Mouse (Mus musculus) cerebellum, postnatal 4 days (tissue): ENCODE measurements around the gene Ak3.
"Not testable (repeated sequence)": the region's sequence is repeated elsewhere in the genome, so short reads cannot be mapped to it uniquely, and the experiment has no call there.

Experiments
- DNase-seq, 2 experiments: peaks; one replicate each; pipeline ENCODE4 v3.0.0; 2022; ENCODE audit warnings: low spot score in 2 of 2, mixed read lengths in 1 of 2

The Ak3 gene

DNA sequence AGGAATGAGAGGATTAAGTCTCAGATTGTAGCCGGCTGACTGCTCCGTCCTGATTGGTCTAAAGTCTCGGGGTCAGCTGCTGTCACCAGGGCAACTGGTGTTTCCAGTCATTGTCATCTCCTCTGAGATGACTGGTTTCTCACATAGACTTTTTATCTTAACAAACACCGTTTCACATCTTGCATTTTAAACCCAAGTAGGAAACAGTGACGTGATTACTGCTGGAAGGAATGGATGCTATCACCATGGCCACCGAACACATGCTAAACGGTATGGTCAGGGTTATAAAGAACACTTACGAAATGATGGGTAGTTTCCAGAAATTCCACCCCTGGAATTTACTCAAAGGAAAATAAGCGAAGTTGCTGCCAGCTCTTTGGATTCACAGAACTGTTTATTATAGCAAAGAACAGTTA is 3.4 kb downstream of the Ak3 start:
- no peak for DNase-seq

DNA sequence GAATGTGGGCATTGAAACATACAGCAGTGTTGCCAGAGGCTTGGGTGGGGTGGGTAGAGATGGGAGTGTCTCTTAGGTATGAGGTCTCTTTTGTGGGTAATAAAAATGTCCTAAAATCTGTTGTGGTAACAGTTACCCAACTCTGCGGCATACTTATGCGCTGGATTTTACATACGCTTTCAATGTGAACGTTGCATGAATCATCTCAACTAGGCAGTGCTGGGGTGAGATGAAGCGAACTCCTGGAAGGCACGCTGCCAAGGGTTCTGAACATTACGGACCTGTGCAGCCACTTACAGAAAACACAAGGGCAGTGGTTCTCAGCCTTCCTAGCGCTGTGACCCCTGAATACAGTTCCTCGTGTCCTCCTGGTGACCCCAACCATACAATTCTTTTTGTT is 5.1 kb downstream of the Ak3 start:
- no peak for DNase-seq

DNA sequence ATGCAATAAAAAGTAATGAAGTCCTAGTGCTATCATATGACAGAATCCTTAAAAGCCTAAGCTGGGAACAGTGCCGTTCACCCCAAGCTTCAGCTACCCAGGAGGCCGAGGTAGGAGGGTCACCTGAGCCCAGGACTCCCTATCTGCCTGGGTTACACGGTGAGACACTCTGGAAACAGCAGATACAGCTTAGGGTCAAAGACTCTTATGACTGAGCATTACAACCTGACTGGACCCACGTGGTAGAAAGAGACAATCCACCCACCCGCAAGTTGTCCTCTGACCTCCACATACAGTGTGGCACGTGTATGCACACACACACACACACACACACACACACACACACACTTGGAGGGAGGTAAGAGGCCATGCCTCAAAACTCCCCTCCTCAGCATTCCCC is 5.6 kb downstream of the Ak3 start:
- no peak for DNase-seq

DNA sequence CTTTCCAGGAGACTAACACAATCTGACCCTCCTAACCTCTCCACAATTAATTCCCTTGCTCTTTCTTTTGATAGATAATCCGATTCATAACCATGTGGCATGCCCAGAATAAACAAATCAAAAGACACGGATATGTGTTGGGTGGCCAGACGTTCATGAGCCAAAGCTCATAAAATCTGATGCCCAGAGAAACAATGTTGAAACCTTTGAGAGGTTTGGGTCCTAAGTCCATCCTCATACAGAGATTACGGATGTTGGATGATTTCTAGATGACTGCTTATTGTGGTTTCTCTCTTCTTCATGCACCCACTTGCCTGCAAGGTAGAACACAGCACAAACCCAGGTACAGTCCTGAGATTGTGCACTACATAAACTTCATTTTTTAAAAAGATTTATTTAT is 7.6 kb downstream of the Ak3 start:
- no peak for DNase-seq

DNA sequence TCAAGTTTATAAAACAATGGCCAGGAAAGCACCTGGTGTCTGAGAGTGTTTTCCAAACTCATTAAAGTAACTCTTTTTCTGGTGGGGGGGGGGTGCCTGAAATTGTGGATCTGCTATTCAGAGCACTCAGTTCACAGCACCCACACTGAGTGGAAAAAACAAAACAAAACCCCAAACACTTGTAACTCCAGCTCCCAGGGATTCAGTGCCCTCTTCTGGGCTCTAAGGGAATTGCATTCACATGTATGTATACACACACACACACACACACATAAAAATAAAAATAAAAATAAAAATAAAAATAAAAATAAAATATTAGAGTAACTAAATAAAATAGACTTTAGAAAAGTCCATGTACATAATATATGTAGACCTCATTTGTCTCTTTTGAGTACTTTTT is 8.4 kb downstream of the Ak3 start:
- DNase-seq, result no peak

DNA sequence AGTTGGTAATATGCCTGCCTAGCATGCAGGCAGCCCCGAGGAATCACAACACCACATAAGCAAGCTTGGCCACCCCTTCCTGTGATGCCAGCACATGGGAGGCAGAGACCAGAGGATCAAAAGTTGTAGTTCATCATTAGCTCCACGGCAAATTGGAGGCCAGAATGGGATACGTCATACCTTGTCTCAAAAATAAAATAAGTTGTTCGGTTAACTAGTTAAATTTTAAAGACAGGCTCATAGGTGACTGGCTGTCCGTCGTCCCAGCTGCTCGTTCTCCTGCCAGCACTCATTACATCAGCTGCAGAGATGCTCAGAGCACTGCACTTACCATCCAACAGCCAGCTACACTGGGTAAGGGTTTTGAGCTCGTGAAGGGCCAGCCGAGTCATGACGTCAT is 10.2 kb downstream of the Ak3 start:
- DNase-seq, result no peak

DNA sequence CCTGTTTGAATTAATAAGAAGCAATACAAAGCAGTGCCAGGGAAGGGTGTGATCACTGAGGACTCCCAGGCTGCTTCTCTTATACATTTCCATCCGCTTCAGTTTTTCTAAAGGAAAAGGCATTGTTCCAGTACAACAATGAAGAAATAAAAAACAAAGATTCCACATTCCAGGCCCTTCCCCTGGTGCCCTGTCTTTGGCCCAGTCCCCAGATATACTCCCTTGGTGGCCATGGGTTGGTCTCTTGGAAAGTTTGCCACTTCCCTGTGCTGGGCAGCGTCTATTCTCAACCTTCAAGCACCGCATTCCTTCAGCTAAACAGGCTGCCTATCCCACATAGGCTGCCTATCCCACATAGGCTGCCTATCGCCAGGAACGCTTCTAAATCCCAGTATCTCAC is 10.7 kb downstream of the Ak3 start:
- DNase-seq, result no peak

DNA sequence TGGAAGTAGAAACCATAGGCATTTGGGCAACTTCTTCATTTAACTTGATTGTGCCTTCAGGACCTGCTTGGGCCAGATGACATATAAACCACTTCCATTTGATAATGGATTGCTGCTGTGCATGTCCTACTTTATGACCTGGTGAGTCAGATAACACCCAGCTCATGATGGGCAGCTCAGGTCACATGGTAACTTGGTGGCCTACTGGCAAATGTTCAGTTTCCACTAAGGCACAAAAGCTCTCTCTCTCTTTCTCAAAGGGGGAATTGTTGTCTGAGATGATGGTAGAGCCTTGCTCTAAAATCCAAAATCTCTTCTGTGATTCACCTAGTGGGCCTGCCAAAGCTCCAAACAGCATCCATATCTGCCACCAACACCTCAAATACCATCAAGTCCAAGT is 15.1 kb downstream of the Ak3 start:
- no peak for DNase-seq

DNA sequence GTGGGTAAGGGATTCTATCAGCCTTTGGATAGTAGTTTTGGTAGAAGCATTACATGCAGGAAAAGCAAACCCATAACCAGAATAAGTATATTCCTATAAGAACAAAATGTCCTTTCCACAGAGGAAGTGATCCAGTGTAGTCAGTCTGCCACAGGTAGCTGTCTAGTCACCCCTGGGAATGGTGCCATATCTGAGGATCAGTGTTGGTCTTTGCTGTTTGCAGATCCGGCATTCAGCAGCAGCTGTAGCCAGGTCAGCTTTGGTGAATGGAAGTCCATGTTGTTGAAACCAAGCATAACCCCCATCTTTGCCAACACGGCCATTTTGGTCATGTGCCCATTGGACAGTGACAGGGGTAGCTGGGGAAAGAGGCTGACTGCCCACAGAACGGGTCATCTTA is 16.0 kb downstream of the Ak3 start:
- DNase-seq, result no peak

DNA sequence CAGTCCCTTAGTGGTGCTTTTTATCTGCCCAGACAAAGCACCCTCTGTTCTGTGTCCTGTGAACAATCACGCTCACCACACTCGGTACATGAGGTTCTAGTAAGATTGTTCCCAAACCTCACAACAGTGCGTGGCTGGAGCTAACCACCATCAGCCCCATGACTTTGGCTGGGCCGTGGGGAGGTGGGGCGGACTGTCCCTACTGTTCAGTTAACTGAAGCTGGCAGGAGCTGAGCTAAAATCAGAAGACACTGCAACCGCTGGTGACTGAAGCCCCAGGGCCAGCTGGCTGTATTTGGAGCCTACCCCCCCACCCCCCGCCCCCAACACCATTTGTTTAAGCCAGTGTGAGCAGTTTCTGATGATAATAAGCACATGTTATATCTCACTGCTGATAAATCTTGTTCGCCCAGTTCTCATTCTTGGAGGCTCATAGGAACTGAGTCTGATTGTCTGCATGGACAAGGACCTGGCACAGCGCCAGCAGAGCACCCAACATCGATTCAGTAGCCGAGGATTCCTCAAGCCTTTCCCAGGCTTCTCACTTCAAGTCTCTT is 23.3 kb downstream of the Ak3 start:
- DNase-seq, result peak in 1 of 2 experiments; percentile 32

DNA sequence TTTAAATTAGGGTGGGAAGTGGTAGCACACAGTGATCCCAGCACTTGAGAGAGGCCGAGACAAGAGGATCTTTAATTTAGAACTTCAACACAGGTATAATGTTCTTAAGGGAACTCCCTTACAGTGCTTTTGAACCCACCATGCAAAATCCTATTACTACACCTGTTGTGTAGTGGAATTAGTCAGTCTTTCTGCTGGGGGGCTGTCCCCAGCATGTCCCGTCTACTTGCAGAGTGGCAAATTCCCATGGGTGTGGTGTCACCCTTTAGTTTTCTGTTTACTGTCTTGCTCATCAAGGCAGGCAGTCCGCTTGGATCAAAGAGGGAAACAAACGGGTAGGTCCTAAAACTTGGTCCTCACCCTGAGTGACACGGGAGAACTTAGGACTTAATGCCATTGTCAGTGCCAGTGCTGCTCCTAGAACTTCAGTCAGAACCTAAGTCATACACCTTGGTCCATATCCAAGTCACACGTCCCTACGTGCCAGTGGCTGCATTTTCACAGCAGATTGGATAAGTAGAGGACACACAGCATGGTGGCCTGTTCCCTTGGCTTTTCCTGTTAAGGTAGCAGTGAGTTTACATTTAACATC is 25.9 kb downstream of the Ak3 start:
- no peak for DNase-seq

DNA sequence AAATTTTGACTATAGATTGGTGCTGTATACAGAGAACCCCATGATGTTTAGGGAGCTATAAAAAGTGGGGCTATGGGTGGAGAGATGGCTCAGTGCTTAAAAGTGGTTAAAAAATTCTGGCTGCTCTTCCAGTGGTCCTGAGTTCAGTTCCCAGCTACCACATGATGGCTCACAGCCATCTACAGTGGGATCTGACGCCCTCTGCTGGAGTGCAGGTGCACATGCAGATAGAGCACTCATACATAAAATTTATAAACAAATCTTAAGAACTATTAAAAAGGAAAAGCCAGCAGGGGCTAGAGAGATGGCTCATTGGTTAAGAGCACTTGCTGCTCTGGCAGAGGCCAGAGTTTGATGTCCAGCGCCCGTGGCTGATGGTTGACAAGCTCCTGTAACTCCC is 28.1 kb downstream of the Ak3 start:
- no peak for DNase-seq

DNA sequence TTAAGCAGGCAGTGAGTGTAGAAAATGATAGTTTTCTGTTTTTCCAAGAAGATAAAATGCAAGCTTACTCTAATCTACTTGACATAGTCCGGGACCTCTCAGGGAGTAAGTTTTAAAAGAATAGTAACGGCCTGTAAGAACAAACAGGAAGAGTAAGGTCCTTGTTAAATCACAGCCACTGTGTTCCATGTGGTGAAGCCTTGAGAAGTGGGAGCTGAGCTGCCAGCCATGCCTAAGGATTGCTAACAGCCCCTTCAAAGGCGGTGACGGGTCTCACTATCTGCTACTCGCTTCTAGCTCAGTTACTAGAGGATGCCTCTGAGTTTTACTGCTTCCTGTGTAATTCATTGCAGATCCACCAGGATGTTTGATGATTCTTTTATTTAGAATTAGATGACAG is 31.0 kb downstream of the Ak3 start:
- no peak for DNase-seq

DNA sequence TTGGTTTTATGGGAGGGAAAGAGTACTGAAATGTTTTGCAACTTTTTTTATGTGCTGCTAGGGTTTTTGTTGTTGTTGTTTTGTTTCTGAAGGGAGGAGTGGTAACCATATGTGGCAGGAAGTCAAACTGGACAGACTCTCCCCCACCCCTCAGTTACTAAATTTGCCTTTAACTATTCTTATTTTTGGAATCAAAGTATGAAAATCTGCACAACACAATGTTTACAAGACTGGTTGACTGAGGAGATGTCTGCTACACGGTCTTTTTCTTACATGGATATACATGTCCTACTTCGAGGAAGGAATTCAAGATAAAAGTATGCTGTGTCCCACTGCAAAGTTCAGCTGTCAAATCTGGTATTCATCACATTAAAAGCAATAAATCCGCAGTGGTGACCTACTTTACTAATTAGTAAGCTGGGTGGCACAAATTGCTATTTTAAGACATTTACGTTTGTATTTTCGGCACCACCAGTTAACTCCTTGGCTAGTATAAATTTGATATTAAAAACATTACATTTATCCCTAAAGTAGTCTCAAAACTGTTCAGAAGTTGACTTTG is 31.5 kb downstream of the Ak3 start:
- no peak for DNase-seq

DNA sequence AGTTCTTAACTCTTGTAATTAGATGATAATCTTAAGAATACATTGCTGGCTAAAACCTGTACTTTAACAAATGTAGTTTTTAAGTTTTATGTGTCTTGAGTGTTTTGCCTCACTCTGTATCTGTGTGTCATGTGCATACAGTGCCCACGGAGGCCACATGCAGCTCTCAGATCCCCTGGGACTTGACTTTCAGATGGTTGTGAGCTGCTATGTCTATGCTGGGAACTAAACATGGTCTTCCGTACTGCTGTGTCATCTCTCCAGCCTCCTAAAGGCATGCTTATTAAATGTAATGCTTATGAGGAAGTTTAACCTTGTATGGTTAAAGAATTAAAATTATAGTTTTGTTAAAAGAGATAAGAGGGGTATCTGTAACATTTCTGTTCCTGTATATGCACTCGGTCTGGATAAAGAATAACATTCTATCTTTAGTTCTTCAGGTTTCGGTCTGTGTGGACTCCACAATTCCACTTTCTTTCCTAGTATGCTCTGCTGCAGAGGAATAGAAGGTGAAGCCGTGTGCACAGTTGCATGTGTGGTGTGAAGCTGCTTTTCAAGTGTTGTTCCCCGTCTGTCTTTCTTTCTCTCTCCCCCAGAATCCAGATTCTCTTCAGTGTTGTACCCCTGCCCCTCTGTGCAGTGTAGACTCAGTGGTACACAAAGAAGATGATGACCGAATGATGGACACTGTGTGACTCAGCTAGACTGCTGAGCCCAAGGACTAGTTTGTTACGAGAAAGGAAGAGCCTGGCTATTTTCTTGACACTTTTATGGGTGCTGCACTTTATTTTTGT is 32.2 kb downstream of the Ak3 start:
- no peak for DNase-seq

DNA sequence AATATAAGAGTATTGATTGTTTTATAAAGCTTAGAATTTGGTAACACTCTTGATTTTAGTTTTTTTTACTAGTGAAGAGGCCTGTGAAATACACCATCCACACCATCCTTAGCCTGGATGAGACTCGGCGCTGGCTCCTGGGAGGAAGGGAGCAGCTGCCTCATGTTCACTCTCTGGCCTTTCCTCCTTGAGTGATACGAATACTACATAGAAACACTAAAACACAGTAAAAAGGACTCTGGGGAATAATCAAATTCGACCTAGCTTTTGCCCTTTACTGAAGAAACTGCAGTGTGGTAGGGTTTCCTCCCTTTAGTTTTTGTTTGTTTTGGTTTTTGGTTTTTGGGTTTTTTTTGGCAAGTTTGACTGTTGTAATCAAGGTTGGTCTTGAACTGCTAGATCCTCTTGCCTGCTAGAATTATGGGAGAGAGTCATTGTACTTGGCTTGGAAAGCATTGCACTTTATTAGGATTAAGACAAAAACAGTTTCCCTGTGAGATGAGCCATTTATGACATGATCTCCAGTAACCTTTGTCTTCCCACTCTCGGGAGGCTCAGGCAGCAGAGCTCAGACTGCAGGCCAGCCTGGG is 33.2 kb downstream of the Ak3 start:
- no peak for DNase-seq

DNA sequence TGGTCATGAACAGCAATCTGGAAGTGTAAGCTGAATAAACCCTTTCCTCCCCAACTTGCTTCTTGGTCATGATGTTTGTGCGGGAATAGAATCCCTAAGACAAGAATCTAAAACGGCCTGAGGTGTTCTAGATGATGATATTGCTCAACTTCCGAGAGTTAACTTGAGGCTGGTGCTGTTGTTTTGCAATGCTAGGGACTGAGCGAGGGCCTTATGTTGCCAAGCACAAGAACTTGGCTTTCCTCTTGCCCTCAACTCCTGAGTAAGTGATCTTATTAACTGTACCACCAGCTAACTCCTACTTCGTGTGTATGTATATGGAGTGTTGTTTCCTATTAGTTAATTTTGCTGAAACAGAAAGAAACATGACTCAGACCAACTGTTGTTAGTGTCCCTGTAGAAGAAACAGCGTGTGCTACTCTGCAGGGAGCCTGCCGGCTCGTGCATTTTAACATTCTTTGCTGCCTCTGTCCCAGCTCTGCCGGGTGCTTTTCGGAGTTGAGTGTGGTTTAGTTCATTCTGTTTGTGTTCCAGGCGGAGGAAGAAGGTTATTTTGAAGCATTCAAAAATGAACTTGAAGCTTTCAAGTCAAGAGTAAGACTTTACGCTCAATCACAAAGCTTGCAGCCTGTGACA is 36.3 kb downstream of the Ak3 start:
- DNase-seq, result no peak

DNA sequence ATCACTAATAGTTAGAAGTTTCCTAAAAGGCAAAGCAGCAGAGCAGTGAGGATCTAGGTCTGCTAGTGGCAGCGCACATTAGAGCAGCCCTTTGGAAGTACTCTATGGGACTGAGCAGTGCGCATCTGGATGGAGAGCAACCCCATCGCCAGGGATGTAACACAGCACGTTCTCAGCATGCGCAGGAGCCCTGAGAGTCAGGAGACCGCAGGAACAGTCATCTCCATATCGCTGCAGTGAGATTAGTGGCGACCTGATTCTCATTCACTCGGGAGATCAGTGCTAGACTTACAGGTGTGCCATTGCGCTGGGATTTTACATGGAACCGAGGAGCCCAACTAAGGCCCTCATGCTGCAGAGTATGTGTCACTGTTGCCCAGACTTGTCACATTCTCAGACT is 38.7 kb downstream of the Ak3 start:
- DNase-seq, result no peak

DNA sequence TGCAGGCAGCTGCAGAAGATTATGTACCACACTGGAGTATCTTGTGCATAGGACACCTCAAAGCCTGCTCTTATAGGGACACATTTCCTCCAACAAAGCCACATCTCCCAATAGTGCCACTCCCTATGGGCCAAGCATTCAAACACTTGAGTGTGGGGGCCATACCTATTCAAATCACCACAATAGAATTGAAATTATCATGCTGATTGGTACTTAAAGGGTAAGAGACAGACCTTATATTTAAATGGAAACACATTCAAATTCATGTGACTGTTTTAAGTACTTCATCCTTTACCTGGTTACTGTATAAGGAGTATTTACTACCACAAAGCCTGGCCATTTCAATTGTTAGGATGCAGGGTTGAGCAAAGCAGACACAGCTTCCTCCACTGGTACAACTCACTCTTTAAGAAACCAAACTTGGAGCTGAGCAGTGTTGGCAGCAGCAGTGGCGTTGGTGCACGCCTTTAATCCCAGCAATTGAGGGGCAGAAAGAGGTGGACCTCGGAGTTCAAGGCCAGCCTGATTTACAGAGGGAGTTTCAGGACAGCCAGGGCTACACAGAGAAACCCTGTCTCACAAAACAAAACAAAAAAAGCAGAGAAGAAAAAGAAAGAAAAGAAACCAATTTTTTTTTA is 39.6 kb downstream of the Ak3 start:
- no peak for DNase-seq

DNA sequence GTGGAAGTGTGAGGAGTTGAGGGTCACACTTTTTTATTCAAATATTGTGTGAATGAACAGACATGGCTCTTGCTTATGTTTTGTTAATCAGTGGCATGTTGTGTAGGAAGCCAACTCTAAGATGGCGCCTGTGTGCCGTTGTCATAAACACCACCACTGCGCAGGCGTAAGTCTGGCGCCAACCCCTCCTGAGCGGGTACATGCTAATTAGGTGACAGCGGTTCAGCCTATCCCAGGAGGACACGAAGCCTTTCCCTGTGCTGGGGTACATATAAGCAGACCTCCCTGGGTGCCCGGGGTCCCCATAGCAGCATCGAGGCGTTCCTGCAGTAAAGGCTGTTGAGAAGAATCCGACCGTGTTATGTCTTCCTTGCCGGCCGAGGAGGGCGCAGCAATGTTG is 47.4 kb downstream of the Ak3 start:
- not testable (repeated sequence) for DNase-seq

DNA sequence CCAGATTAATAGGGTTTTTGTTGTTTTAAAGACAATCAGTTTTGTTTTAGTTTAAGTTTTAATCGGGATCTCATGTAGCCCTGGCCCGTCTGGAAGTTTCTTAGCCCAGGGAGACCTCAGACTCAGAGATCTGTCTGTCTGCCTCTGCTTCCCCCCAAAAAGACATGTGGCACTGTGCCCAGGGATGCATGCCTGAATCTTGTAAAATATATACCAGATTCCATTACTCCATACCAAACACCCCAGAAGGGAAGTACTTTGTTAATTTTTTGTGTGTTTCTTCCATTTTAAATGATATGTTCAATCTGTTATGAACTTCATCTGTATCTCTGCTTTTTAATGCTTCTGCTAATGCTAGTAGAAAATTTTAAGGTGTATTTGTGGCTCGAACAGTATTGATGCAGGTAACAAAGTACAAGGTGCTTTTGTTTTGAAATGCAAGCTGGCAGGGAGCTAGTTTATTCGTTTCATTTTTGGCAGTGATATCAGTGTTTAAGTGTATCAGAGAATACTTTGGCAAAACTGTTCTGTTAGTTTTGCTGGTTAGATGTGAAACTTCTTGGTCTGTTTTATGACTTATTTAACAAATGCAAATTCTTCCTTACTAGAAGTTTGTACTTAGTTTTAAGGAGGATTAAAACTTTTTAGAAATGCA is 49.7 kb downstream of the Ak3 start:
- DNase-seq, result no peak
